Mouse (Mus musculus): Measurements from ENCODE around the gene Sik3.

DNA sequence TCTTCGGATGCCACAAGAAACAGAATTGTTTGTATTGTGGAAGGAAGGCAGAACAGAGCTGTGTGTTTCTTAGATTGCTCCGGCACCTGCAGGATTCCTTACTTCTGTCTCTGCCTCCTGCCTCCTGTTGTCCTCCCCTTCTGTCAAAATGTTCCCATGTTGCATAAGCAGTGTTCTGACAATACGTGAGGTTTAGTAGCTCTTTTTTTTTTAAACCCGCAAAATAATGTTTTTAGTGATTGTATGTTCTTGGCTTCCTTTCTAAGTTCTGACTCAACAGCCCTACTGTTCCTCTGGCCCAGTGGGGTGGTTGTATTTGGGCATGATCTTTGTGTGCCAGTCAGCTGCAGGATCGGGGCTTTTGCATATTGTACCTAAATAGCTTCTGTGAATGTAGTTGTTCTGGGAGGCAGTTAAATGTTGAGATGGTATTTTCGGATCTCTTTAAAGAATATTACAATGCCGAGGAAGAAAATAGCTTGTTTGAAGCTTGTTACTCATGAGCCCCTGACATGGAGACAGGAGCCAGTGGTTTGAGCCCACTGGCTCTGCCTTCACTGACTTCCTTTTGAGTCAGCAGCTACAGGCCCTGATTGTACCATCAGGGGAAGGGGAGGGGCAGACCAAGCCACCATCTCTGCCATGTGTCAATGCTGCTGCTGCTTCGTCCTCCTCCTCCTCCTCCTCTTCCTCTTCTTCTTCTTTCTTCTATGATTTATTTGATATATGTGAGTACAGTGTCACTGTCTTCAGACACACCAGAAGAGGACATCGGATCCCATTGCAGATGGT, 13.6 kb downstream of the Sik3 start:
- TF ChIP-seq CTCF (IDR thresholded peaks at IDR 0.05) (no peak), EP300 (IDR thresholded peaks at IDR 0.05) (no peak)

All from lung, postnatal 0 days (tissue).